Mouse (Mus musculus): ENCODE data around the gene Ppfibp1. TPM values are rescaled to one million over a fixed set of nuclear protein-coding genes. Genes with fewer than 3 reads are reported as not detected.

Ppfibp1 gene
- polyA plus RNA-seq, 1 experiment from 2014 or later, result 17.8 TPM

DNA sequence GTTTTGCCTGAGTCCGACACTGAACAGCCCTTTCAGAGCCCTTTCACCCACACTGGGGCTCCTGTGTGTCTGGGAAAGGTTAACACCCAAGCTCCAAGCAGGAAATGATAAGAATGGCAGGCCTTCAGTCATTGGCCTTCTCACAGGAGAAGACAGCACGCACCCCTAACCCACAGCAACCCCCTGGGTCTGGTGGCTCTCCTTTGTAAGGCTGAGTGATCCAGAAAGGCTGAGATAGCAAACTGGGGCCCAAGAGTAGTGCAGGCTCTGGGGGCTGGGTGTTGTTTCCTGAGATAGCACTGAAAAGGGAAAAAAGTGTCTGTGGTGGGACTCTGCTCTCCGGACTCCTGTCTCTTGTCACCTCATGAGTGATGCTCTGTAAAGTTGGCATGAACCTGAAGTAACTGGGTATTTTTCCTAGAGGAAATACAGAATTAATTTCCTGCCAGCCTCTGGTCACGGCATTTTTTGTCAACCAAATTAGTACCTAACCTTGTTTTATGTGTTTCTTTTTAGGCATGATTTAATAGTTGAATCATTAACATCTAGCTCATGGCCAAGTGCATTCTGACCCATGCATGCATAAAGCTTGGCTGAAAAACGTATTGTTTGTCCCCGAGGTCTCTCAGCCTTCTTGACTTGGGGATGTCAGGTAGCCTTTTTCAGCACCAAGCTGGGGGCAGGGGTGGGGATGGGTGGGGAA lies 58.2 kb downstream of the Ppfibp1 start:
- Histone ChIP-seq H3K4me1 (replicated peaks; ENCODE audit: control insufficient read depth, insufficient read depth, low read length) (peaks cover 4% of the 10 kb centered on the region), H3K27ac (ENCODE audit: low read length) (no peak overlapping the region), H3K27me3 (replicated peaks; ENCODE audit: control insufficient read depth, insufficient read depth, low read length) (no peaks in the 10 kb centered on the region), H3K36me3 (ENCODE audit: control insufficient read depth, insufficient read depth) (no peaks in the 10 kb centered on the region), H3K9me3 (ENCODE audit: control insufficient read depth, low read length) (no peaks in the 10 kb centered on the region), H3K4me2 (ENCODE audit: low read length) (no peak overlapping the region), H3K9ac (replicated peaks; ENCODE audit: low read depth, low read length) (no peak overlapping the region), H3K4me3 (replicated peaks; ENCODE audit: low read length) (no peak overlapping the region)
- 62% methylated on average over 6 of the region's 6 CpGs for WGBS
- ATAC-seq, result no peak

DNA sequence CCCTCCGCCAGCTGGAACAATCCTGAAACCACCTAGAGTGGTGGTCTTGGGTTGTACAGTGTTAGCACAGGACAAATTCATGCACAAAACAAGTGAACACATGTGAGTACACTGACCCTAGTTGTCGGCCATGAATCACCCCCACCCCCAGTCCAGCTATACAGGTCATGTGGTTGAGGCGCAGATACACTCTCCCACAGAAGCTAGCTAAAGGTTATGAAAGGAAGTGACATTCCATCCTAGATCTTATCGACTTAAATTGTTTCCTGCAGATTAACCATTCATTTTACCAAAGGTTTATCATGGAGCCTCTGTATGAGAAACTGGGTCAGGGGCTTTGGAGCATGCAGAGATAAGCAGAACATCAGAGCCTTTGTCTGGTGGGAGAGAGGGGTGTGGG lies 58.9 kb downstream of the Ppfibp1 start:
- H3K27me3 ChIP-seq (replicated peaks; ENCODE audit: control insufficient read depth, insufficient read depth, low read length), result no peaks in the 10 kb centered on the region
- 80% methylated on average over 4 of the region's 4 CpGs for WGBS
- no peak overlapping the region for H3K4me2 ChIP-seq (ENCODE audit: low read length)
- no peak overlapping the region for H3K27ac ChIP-seq (ENCODE audit: low read length)
- no peak overlapping the region for H3K4me3 ChIP-seq (replicated peaks; ENCODE audit: low read length)
- H3K9ac ChIP-seq (replicated peaks; ENCODE audit: low read depth, low read length), result no peak overlapping the region
- peaks cover 4% of the 10 kb centered on the region for H3K4me1 ChIP-seq (replicated peaks; ENCODE audit: control insufficient read depth, insufficient read depth, low read length)
- H3K36me3 ChIP-seq (ENCODE audit: control insufficient read depth, insufficient read depth), result no peaks in the 10 kb centered on the region
- no peak for ATAC-seq
- no peaks in the 10 kb centered on the region for H3K9me3 ChIP-seq (ENCODE audit: control insufficient read depth, low read length)

DNA sequence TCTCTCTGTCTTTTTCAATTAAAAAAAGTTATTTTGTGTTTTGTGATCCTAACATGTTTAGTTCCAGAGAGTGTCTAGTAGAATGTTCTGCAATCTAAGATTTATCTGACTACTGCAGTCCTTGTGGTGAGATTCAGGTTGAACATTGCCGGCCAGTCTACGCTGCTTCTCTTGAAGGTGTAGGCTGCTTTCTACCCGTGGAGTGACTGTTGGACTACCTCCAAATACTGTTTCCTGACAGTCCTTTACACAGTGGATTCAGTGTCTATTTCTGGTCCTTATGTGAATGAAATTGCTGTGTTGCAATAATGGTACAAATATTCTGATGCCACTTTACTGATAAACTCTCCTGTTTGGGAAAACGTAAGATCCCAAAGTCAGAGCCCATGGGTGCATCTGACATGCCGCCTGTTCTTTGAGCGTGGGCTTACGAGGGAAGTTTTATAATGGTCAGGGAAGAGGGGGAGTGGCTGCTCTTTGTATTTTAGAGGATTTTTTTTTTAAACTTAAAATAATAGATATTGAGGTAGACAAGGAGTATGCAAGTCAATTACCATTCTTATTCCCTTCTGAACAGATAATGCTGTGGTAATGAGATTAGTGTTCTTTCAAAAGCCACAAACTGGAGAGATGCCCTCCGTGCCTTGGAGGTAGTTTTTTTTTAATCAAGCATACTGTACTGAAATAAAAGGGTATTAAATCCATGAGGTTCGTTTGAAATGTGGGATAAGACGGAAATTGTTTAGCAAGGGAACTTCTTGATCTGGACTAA lies 61.6 kb downstream of the Ppfibp1 start:
- no peaks in the 10 kb centered on the region for H3K36me3 ChIP-seq (ENCODE audit: control insufficient read depth, insufficient read depth)
- H3K9me3 ChIP-seq (ENCODE audit: control insufficient read depth, low read length), result no peaks in the 10 kb centered on the region
- H3K4me1 ChIP-seq (replicated peaks; ENCODE audit: control insufficient read depth, insufficient read depth, low read length), result peaks cover 4% of the 10 kb centered on the region
- no peak overlapping the region for H3K4me3 ChIP-seq (replicated peaks; ENCODE audit: low read length)
- no peaks in the 10 kb centered on the region for H3K27me3 ChIP-seq (replicated peaks; ENCODE audit: control insufficient read depth, insufficient read depth, low read length)
- no peak overlapping the region for H3K27ac ChIP-seq (ENCODE audit: low read length)
- H3K4me2 ChIP-seq (ENCODE audit: low read length), result no peak overlapping the region
- no peak for ATAC-seq
- 16% methylated on average over 10 of the region's 10 CpGs for WGBS
- H3K9ac ChIP-seq (replicated peaks; ENCODE audit: low read depth, low read length), result no peak overlapping the region

DNA sequence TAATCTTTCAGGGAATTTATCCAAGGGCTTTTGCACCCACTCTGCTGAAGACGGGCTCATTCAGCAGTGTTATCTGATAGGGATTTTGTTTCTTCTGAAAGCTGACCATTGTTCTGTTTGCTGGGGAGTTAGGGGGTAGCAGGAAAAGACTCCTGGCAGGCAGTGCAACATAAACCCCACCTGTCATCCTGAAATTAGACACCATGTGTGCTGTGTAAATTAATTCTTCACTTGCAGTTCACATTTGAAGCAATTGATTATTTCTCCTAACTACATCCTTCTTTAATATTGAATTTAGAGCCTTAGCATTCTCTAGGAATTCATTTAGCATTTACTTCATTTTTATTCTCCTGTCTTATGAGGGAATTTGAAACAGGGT lies 62.2 kb downstream of the Ppfibp1 start:
- H3K4me1 ChIP-seq (replicated peaks; ENCODE audit: control insufficient read depth, insufficient read depth, low read length), result peaks cover 4% of the 10 kb centered on the region
- 3% methylated on average over 1 of the region's 1 CpGs for WGBS
- no peak overlapping the region for H3K4me2 ChIP-seq (ENCODE audit: low read length)
- no peak overlapping the region for H3K4me3 ChIP-seq (replicated peaks; ENCODE audit: low read length)
- H3K36me3 ChIP-seq (ENCODE audit: control insufficient read depth, insufficient read depth), result no peaks in the 10 kb centered on the region
- no peak for ATAC-seq
- no peaks in the 10 kb centered on the region for H3K9me3 ChIP-seq (ENCODE audit: control insufficient read depth, low read length)
- H3K9ac ChIP-seq (replicated peaks; ENCODE audit: low read depth, low read length), result no peak overlapping the region
- H3K27ac ChIP-seq (ENCODE audit: low read length), result no peak overlapping the region
- no peaks in the 10 kb centered on the region for H3K27me3 ChIP-seq (replicated peaks; ENCODE audit: control insufficient read depth, insufficient read depth, low read length)

DNA sequence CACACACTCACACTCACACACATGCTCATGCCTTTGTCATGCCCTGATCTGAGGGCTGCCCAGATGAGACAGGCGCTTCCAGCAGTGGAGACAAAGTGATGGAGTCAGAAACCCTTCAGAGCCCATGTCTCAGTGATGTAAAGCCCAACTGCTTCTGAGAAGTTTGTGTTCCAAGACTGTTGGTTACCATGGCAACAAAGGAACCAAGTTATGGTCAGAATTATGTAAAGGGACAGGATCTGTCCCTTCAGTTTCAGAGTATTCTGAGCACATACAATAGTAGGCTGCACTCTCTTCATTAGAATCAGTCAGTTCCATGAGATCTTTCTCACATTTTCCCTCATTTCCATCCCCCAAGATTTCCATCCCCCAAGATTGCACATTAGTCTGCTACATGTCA lies 66.0 kb downstream of the Ppfibp1 start, which contains the start of gene 1700034J05Rik:
TSS of gene 1700034J05Rik (minus strand) at position 165 of the 400 bp plus-strand sequence.
- peaks cover 4% of the 10 kb centered on the region for H3K4me1 ChIP-seq (replicated peaks; ENCODE audit: control insufficient read depth, insufficient read depth, low read length)
- no peaks in the 10 kb centered on the region for H3K36me3 ChIP-seq (ENCODE audit: control insufficient read depth, insufficient read depth)
- 84% methylated on average over 1 of the region's 1 CpGs for WGBS
- no peak for ATAC-seq
- H3K4me3 ChIP-seq (replicated peaks; ENCODE audit: low read length), result no peak within 1 kb of the TSS
- H3K4me2 ChIP-seq (ENCODE audit: low read length), result no peak within 1 kb of the TSS
- H3K27me3 ChIP-seq (replicated peaks; ENCODE audit: control insufficient read depth, insufficient read depth, low read length), result no peaks in the 10 kb centered on the region
- H3K9ac ChIP-seq (replicated peaks; ENCODE audit: low read depth, low read length), result no peak within 1 kb of the TSS
- no peaks in the 10 kb centered on the region for H3K9me3 ChIP-seq (ENCODE audit: control insufficient read depth, low read length)
- H3K27ac ChIP-seq (ENCODE audit: low read length), result no peak within 1 kb of the TSS

DNA sequence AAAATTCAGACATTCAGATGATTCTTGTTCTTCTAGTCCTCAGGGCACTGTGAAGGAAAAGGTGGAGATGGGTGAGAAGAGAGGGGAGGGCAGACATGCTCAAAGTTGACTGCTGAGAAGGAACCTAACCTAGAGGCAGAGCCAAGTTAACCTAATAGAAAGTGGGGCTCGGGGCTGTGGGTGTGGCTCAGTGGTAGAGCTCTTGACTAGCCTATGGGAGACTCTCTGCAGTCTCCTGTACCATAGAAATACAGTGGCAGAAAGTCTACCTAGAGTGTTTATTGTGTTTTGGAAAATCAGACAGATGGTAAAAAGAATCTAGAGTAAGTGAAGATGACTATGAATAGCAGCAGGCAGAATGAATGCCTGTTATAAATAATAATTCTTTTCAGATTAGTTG lies 67.2 kb downstream of the Ppfibp1 start:
- Histone ChIP-seq H3K27me3 (replicated peaks; ENCODE audit: control insufficient read depth, insufficient read depth, low read length) (no peaks in the 10 kb centered on the region), H3K4me3 (replicated peaks; ENCODE audit: low read length) (no peak overlapping the region), H3K9me3 (ENCODE audit: control insufficient read depth, low read length) (no peaks in the 10 kb centered on the region), H3K4me2 (ENCODE audit: low read length) (no peak overlapping the region), H3K4me1 (replicated peaks; ENCODE audit: control insufficient read depth, insufficient read depth, low read length) (no peaks in the 10 kb centered on the region; the same call in 1 of the 2 replicates), H3K9ac (replicated peaks; ENCODE audit: low read depth, low read length) (no peak overlapping the region), H3K36me3 (ENCODE audit: control insufficient read depth, insufficient read depth) (no peaks in the 10 kb centered on the region), H3K27ac (ENCODE audit: low read length) (no peak overlapping the region)
- ATAC-seq, result no peak
- WGBS, result 81% methylated on average over 1 of the region's 1 CpGs

DNA sequence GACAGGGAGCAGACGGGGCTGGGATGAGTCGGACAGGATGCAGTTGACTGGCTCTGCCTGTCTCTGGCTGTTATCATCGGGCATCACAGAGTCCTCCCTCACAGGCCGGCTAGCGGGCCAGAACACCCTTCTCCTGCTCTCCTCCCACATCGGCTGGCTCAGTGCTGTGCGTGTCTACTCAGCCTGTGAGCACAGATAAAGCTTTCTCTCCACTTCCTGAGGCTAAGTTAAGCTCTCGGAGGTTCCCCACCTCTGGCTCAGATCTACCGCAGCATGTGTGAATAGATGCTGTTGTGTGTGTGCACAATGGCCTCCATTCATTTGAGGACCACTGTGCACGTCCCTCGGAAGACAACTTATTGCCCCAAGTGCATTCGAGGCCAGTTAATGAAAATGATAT lies 67.6 kb downstream of the Ppfibp1 start:
- no peak overlapping the region for H3K4me3 ChIP-seq (replicated peaks; ENCODE audit: low read length)
- H3K27ac ChIP-seq (ENCODE audit: low read length), result no peak overlapping the region
- H3K9me3 ChIP-seq (ENCODE audit: control insufficient read depth, low read length), result no peaks in the 10 kb centered on the region
- 0 out of 2 replicates have a peak, but pooled peaks have one; percentile 26 for ATAC-seq
- 8% methylated on average over 11 of the region's 12 CpGs for WGBS
- H3K27me3 ChIP-seq (replicated peaks; ENCODE audit: control insufficient read depth, insufficient read depth, low read length), result no peaks in the 10 kb centered on the region
- H3K9ac ChIP-seq (replicated peaks; ENCODE audit: low read depth, low read length), result no peak overlapping the region
- H3K36me3 ChIP-seq (ENCODE audit: control insufficient read depth, insufficient read depth), result no peaks in the 10 kb centered on the region
- no peaks in the 10 kb centered on the region; the same call in 1 of the 2 replicates for H3K4me1 ChIP-seq (replicated peaks; ENCODE audit: control insufficient read depth, insufficient read depth, low read length)
- no peak overlapping the region for H3K4me2 ChIP-seq (ENCODE audit: low read length)

DNA sequence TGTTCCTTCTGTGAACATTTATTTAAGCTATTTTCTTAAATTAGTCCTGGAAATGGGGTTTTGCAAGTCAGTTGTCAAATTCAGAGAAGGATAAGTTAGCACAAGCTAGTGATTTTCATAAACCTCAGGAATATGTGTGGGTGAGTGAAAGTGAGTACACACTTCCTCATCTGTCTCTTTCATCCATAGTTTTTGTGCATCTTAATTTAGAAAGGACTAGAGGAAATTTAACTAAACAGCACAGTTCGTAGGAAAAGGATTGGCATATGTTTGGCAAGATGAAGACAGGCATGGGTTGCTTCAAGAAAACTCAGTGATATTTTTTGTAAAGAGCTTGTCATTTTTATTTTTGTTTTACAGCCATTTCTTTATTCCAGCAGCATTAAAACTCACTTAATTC lies 68.7 kb downstream of the Ppfibp1 start:
- WGBS, result 73% methylated on average over 1 of the region's 1 CpGs
- Histone ChIP-seq H3K27me3 (replicated peaks; ENCODE audit: control insufficient read depth, insufficient read depth, low read length) (no peaks in the 10 kb centered on the region), H3K36me3 (ENCODE audit: control insufficient read depth, insufficient read depth) (no peaks in the 10 kb centered on the region), H3K9ac (replicated peaks; ENCODE audit: low read depth, low read length) (no peak overlapping the region), H3K4me1 (replicated peaks; ENCODE audit: control insufficient read depth, insufficient read depth, low read length) (no peaks in the 10 kb centered on the region; the same call in 1 of the 2 replicates), H3K9me3 (ENCODE audit: control insufficient read depth, low read length) (no peaks in the 10 kb centered on the region), H3K27ac (ENCODE audit: low read length) (no peak overlapping the region), H3K4me2 (ENCODE audit: low read length) (no peak overlapping the region), H3K4me3 (replicated peaks; ENCODE audit: low read length) (no peak overlapping the region)
- ATAC-seq, result no peak

DNA sequence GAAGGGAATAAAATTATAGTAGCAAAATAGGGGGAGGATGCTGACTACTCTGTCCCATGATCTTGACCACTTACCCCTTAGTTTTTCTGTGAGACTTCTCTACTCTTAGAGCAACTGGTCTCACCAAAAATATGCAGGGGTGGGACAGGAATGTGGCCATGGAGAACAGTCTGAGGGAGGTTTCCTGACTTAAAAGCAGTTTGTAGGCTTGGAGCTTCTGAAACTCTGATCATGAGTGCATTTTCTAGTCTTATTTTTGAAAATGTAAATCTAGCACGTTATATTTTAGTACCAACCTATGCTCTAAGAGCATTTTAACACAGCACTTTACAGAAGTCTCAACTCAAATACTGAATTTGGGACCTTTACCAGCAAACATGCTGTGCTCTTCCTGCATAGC lies 70.4 kb downstream of the Ppfibp1 start:
- ATAC-seq, result no peak
- Histone ChIP-seq H3K36me3 (ENCODE audit: control insufficient read depth, insufficient read depth) (no peaks in the 10 kb centered on the region), H3K4me1 (replicated peaks; ENCODE audit: control insufficient read depth, insufficient read depth, low read length) (no peaks in the 10 kb centered on the region; the same call in 1 of the 2 replicates), H3K27ac (ENCODE audit: low read length) (no peak overlapping the region), H3K4me3 (replicated peaks; ENCODE audit: low read length) (no peak overlapping the region), H3K4me2 (ENCODE audit: low read length) (no peak overlapping the region), H3K9ac (replicated peaks; ENCODE audit: low read depth, low read length) (no peak overlapping the region), H3K9me3 (ENCODE audit: control insufficient read depth, low read length) (no peaks in the 10 kb centered on the region), H3K27me3 (replicated peaks; ENCODE audit: control insufficient read depth, insufficient read depth, low read length) (no peaks in the 10 kb centered on the region)
- 89% methylated on average over 1 of the region's 1 CpGs for WGBS

Data from forebrain, embryonic 16.5 days (tissue).